Mouse (Mus musculus) thymus, adult 2 months (tissue): Measurements from ENCODE around the gene Schip1.

Source experiments
- CTCF ChIP-seq: fragments of 200-500 bp; IDR thresholded peaks from 2 replicates; pipeline ENCODE4 v1.5.1; 2012; ENCODE audit warnings: mild to moderate bottlenecking, control low read depth, low read length, moderate library complexity, borderline replicate concordance; ENCODE audit not compliant: control insufficient read depth, poor library complexity, insufficient read depth; ENCODE audit errors: extremely low read depth
- POLR2A ChIP-seq: fragments of 200-500 bp; IDR thresholded peaks from 2 replicates; pipeline ENCODE4 v1.6.1; 2012; ENCODE audit warnings: mild to moderate bottlenecking, low read length, control low read depth, moderate library complexity; ENCODE audit not compliant: control insufficient read depth, poor library complexity, insufficient read depth; ENCODE audit errors: extremely low read depth

DNA sequence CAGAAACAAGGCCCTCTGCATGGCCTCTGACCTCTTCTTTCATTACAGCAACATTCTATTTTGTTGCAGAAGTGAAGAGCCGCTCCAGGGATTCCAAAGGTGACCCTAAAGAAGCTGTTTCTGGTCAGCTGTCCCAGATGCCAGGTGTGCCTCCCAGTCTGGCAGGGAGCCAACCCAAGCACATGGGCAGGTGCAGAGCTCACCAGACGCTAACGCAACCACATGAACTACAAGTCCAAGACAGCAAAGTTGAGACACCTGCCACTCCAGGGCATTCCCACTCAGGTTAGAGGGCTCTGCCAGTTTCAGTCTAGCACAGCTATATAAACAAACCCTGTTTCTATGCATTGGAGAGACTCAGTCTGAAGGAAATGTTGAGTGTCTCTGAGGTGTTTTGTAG lies 288.9 kb downstream of the Schip1 start:
- TF ChIP-seq POLR2A (no peak), CTCF (no peak)
